Mouse (Mus musculus) C2C12 (cell line): ENCODE results near the gene Krcc1. TPM values are rescaled to one million over a fixed set of nuclear protein-coding genes. Genes with fewer than 3 reads are reported as not detected.
"Not testable (repeated sequence)": the region's sequence is repeated elsewhere in the genome, so short reads cannot be mapped to it uniquely, and the experiment has no call there.

Source experiments
- H3K27me3 ChIP-seq: one replicate; pipeline ENCODE4 v1.6.1; 2011; ENCODE audit not compliant: control insufficient read depth, insufficient read depth, insufficient read length
- H3K36me3 ChIP-seq: one replicate; pipeline ENCODE4 v1.6.1; 2011; ENCODE audit not compliant: control insufficient read depth, insufficient read depth
- H3K4me3 ChIP-seq: one replicate; pipeline ENCODE4 v1.5.1; 2011; ENCODE audit warnings: mild to moderate bottlenecking, control low read depth; ENCODE audit not compliant: poor library complexity, insufficient read depth, severe bottlenecking
- H3K79me2 ChIP-seq: one replicate; pipeline ENCODE4 v1.6.1; 2011; ENCODE audit not compliant: control insufficient read depth, insufficient read depth
- H3K79me3 ChIP-seq: one replicate; pipeline ENCODE4 v1.6.1; 2011; ENCODE audit warnings: low read depth, control low read depth
- H3ac ChIP-seq: one replicate; pipeline ENCODE3; 2011; ENCODE audit warnings: low read depth; ENCODE audit not compliant: control insufficient read depth, insufficient read length
- CEBPB ChIP-seq: IDR thresholded peaks from one replicate; pipeline ENCODE4 v1.6.1; 2011; ENCODE audit warnings: low read depth, mild to moderate bottlenecking, control low read depth, moderate library complexity
- CTCF ChIP-seq: IDR thresholded peaks from one replicate; pipeline ENCODE4 v1.5.1; 2011; ENCODE audit not compliant: control insufficient read depth, insufficient read depth, insufficient read length
- FOSL1 ChIP-seq: IDR thresholded peaks from one replicate; pipeline ENCODE4 v1.8.0; 2011; ENCODE audit warnings: mild to moderate bottlenecking, low read length; ENCODE audit not compliant: poor library complexity, insufficient read depth, severe bottlenecking
- MAX ChIP-seq: IDR thresholded peaks from one replicate; pipeline ENCODE4 v1.6.1; 2011; ENCODE audit warnings: mild to moderate bottlenecking, control low read depth
- MYOD1 ChIP-seq: IDR thresholded peaks from one replicate; pipeline ENCODE4 v1.6.1; 2011; ENCODE audit warnings: low read depth; ENCODE audit not compliant: control insufficient read depth, insufficient read length
- MYOG ChIP-seq: IDR thresholded peaks from one replicate; pipeline ENCODE4 v1.6.1; 2011; ENCODE audit not compliant: control insufficient read depth, insufficient read length; ENCODE audit errors: extremely low read depth
- USF1 ChIP-seq: IDR thresholded peaks from one replicate; pipeline ENCODE4 v1.6.1; 2011; ENCODE audit warnings: low read depth, mild to moderate bottlenecking, control low read depth, moderate library complexity
- polyA plus RNA-seq: library from polyadenylated mRNA; unstranded; fragments of >200 nt; fragmentation: generic; extraction: Trizol; gene quantifications from one replicate; pipeline ENCODE4 v1.2.1, GENCODE M21; 2012; ENCODE audit warnings: missing spikeins

Gene Krcc1
- polyA plus RNA-seq, 1 experiment: 11.5 TPM

- Histone ChIP-seq H3K27me3 (no peaks in the 10 kb centered on the region), H3K36me3 (no peaks in the 10 kb centered on the region), H3K79me3 (peaks cover 10% of the 10 kb centered on the region), H3K79me2 (peaks cover 25% of the 10 kb centered on the region), H3ac (no peak overlapping the region), H3K4me3 (no peak overlapping the region)
- TF ChIP-seq MAX (no peak), CTCF (no peak), CEBPB (no peak), MYOD1 (no peak), FOSL1 (no peak), MYOG (no peak), USF1 (no peak)
Observed at GRCm38 (mm10) chr6:71268929-71269685, 2.4 kb upstream of the Krcc1 start.

- H3ac ChIP-seq, H3K27me3 ChIP-seq, H3K36me3 ChIP-seq, H3K4me3 ChIP-seq: not testable (repeated sequence)
- Histone ChIP-seq H3K79me3 (peaks cover 10% of the 10 kb centered on the region), H3K79me2 (peaks cover 25% of the 10 kb centered on the region)
Observed at GRCm38 (mm10) chr6:71269686-71270050, 1.8 kb upstream of the Krcc1 start.

GRCm38 (mm10) chr6:71270301-71271056 is 998 bp upstream of the Krcc1 start:
- Histone ChIP-seq H3K36me3 (no peaks in the 10 kb centered on the region), H3K79me2 (peaks cover 25% of the 10 kb centered on the region), H3ac (peak overlapping the region; percentile 6), H3K4me3 (no peak overlapping the region), H3K27me3 (no peaks in the 10 kb centered on the region), H3K79me3 (peaks cover 10% of the 10 kb centered on the region)
- no peak for TF ChIP-seq MAX
- no peak for TF ChIP-seq FOSL1

GRCm38 (mm10) chr6:71271057-71271388 is 454 bp upstream of the Krcc1 start:
- TF ChIP-seq MYOD1 (no peak), USF1 (no peak), MAX (no peak), CTCF (no peak), CEBPB (no peak), FOSL1 (no peak), MYOG (no peak)
- Histone ChIP-seq H3K79me2 (peaks cover 25% of the 10 kb centered on the region), H3K36me3 (no peaks in the 10 kb centered on the region), H3K27me3 (no peaks in the 10 kb centered on the region), H3K79me3 (peaks cover 10% of the 10 kb centered on the region), H3K4me3 (peak overlapping the region; percentile 18), H3ac (peak overlapping the region; percentile 6)

- Histone ChIP-seq H3K27me3 (no peaks in the 10 kb centered on the region), H3ac (peak overlapping the region; percentile 97), H3K79me2 (peaks cover 25% of the 10 kb centered on the region), H3K4me3 (peak overlapping the region; percentile 87), H3K36me3 (no peaks in the 10 kb centered on the region), H3K79me3 (peaks cover 10% of the 10 kb centered on the region)
- TF ChIP-seq MYOD1 (no peak), FOSL1 (no peak), CEBPB (no peak), CTCF (no peak), MYOG (no peak), MAX (no peak), USF1 (no peak)
Observed at GRCm38 (mm10) chr6:71272316-71272741, 852 bp downstream of the Krcc1 start.

- H3K27me3 ChIP-seq: no peaks in the 10 kb centered on the region
- H3K36me3 ChIP-seq: no peaks in the 10 kb centered on the region
- H3K4me3 ChIP-seq: no peak overlapping the region
- H3K79me3 ChIP-seq: peaks cover 10% of the 10 kb centered on the region
- peaks cover 25% of the 10 kb centered on the region for H3K79me2 ChIP-seq
- no peak overlapping the region for H3ac ChIP-seq
- TF ChIP-seq MYOG (no peak), CTCF (no peak), MAX (no peak), MYOD1 (no peak), USF1 (no peak)
Observed at GRCm38 (mm10) chr6:71273715-71274114, 2.2 kb downstream of the Krcc1 start.
